Mouse (Mus musculus): ENCODE measurements around the gene Tuba1a.

- TF ChIP-seq CTCF (IDR thresholded peaks at IDR 0.05; ENCODE audit: low read depth) (no peak), EP300 (IDR thresholded peaks at IDR 0.05; ENCODE audit: low read depth) (no peak)
These were observed 22.5 kb downstream of the Tuba1a start for GRCm38 (mm10) chr15:98930998-98931397.
